Mouse (Mus musculus) kidney, embryonic 16.5 days (tissue): Measurements from ENCODE around the gene Fam102a. TPM values are rescaled to one million over a fixed set of nuclear protein-coding genes. Genes with fewer than 3 reads are reported as not detected.
A peak's percentile ranks its signal among the peaks of the same experiment; 100 is the strongest.

ENCODE experiments used
- ATAC-seq: fragments of 200-750 bp; cut with Nextera tagmentation; 2 replicates; pipeline ENCODE4 v1.8.0; 2017; ENCODE audit warnings: moderate TSS enrichment; ENCODE audit not compliant: low FRiP score, low TSS enrichment
- H3K27ac ChIP-seq: fragments of 300-500 bp; sonication (generic); 2 replicates; pipeline ENCODE4 v1.5.1; 2014; ENCODE audit warnings: low read length
- H3K27me3 ChIP-seq: fragments of 300-500 bp; sonication (generic); 2 replicates; pipeline ENCODE4 v1.6.1; 2014; ENCODE audit warnings: low read length, control low read depth, mixed read lengths; ENCODE audit not compliant: insufficient read depth
- H3K36me3 ChIP-seq: fragments of 300-500 bp; sonication (generic); 2 replicates; pipeline ENCODE4 v1.6.1; 2014; ENCODE audit warnings: low read length, control low read depth, mixed read lengths; ENCODE audit not compliant: insufficient read depth
- H3K4me1 ChIP-seq: fragments of 300-500 bp; sonication (generic); 2 replicates; pipeline ENCODE4 v1.6.1; 2014; ENCODE audit warnings: low read length, control low read depth, mixed read lengths; ENCODE audit not compliant: insufficient read depth
- H3K4me2 ChIP-seq: fragments of 300-500 bp; sonication (generic); replicated peaks from 2 replicates; pipeline ENCODE4 v1.6.1; 2014; ENCODE audit warnings: low read depth, low read length
- H3K4me3 ChIP-seq: fragments of 300-500 bp; sonication (generic); 2 replicates; pipeline ENCODE4 v1.5.1; 2014; ENCODE audit warnings: mild to moderate bottlenecking, low read length
- H3K9ac ChIP-seq: fragments of 300-500 bp; sonication (generic); replicated peaks from 2 replicates; pipeline ENCODE4 v1.6.1; 2014; ENCODE audit warnings: low read length
- H3K9me3 ChIP-seq: fragments of 300-500 bp; sonication (generic); 2 replicates; pipeline ENCODE4 v1.6.1; 2016; ENCODE audit warnings: low read length, control low read depth
- WGBS: fragments of 180-500 bp; shearing (Covaris S2); extraction: QIAGEN DNeasy Blood & Tissue Kit; methylation state at CpG from one replicate; pipeline ENCODE4 v1.1.7; 2014; 5-methylcytosine and 5-hydroxymethylcytosine counted together
- polyA plus RNA-seq: library from polyadenylated mRNA; unstranded; fragments of >200 nt; fragmentation: Nextera tagmentation; extraction: Ambion mirVana; gene quantifications from 2 replicates; pipeline ENCODE4 v1.2.1, GENCODE M21; 2015

Gene Fam102a
- polyA plus RNA-seq, 1 experiment from 2014 or later = 13.3 TPM

GRCm38 (mm10) chr2:32509287-32509686, 25.8 kb upstream of the Fam102a start:
- 17% methylated on average over 4 of the region's 4 CpGs for WGBS
- H3K4me3 ChIP-seq = no peak overlapping the region
- H3K36me3 ChIP-seq = no peaks in the 10 kb centered on the region
- ATAC-seq = peak; percentile 26; the same call in 1 of the 2 replicates
- H3K4me1 ChIP-seq = peaks cover 16% of the 10 kb centered on the region
- H3K27ac ChIP-seq = peak overlapping the region; percentile 79
- no peak overlapping the region; the same call in 1 of the 2 replicates for H3K9ac ChIP-seq
- no peaks in the 10 kb centered on the region for H3K27me3 ChIP-seq
- 0 out of 2 replicates have a peak overlapping the region, but pooled peaks have one; percentile 5 for H3K4me2 ChIP-seq
- H3K9me3 ChIP-seq = peaks cover 3% of the 10 kb centered on the region; the same call in 1 of the 2 replicates

DNA sequence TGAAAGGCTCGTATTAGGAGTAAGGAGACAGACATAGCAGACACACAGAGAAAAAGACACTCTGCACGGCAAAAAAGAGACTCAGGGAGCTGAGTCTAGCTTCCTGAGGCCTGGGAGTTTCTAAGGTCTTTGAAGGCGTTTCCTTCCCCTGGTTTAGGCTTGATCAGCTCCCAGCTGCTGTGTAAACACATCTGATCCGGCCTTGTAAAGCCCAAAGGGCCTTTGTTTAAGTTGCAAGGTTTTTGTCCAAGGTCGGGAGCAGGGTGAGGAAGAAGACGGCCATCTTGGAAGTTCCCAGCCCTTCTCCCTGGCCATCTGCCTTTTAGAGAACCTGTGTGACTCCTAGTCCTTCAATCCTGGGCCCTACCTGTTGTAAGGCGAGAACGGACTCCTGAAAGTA, 25.2 kb upstream of the Fam102a start:
- Histone ChIP-seq H3K27ac (peak overlapping the region; percentile 79), H3K27me3 (no peaks in the 10 kb centered on the region), H3K9me3 (peaks cover 3% of the 10 kb centered on the region; the same call in 1 of the 2 replicates), H3K4me3 (no peak overlapping the region), H3K4me2 (no peak overlapping the region), H3K4me1 (peaks cover 16% of the 10 kb centered on the region), H3K36me3 (no peaks in the 10 kb centered on the region), H3K9ac (peak overlapping the region; percentile 36)
- no peak for ATAC-seq
- 51% methylated on average over 8 of the region's 8 CpGs for WGBS

DNA sequence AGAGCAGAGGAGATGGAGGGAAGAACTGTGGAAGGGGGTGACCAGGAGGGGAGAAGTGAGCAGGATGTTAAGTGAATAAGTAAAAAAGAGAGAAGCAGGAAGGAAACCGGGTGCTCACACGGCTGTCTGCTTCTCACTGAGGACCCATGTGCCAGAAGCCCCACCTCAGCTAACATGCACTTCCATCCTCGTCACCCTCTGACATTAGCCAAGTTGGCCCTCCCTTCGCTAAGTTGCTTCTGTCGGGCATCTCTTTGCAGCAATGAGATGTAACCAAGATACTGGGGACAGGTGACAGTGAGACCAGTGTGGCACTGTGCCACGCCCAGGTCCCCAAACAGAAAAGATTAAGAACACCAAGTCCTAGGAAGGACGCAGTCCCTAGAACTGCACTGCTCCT, 22.5 kb upstream of the Fam102a start:
- WGBS = 79% methylated on average over 7 of the region's 7 CpGs
- Histone ChIP-seq H3K27me3 (no peaks in the 10 kb centered on the region), H3K9ac (no peak overlapping the region), H3K4me1 (peaks cover 10% of the 10 kb centered on the region), H3K9me3 (no peaks in the 10 kb centered on the region), H3K36me3 (no peaks in the 10 kb centered on the region), H3K4me2 (no peak overlapping the region), H3K4me3 (no peak overlapping the region), H3K27ac (no peak overlapping the region)
- no peak for ATAC-seq

GRCm38 (mm10) chr2:32514335-32514734, 20.8 kb upstream of the Fam102a start:
- Histone ChIP-seq H3K27me3 (no peaks in the 10 kb centered on the region), H3K4me3 (no peak overlapping the region), H3K9ac (no peak overlapping the region), H3K27ac (peak overlapping the region; percentile 65), H3K36me3 (no peaks in the 10 kb centered on the region), H3K9me3 (no peaks in the 10 kb centered on the region), H3K4me1 (peaks cover 2% of the 10 kb centered on the region; the same call in 1 of the 2 replicates), H3K4me2 (no peak overlapping the region)
- peak; percentile 75 for ATAC-seq
- WGBS = 11% methylated on average over 6 of the region's 6 CpGs

GRCm38 (mm10) chr2:32517233-32517867, 17.8 kb upstream of the Fam102a start:
- H3K4me3 ChIP-seq = no peak overlapping the region
- no peak for ATAC-seq
- 80% methylated on average over 4 of the region's 4 CpGs for WGBS
- H3K9ac ChIP-seq = no peak overlapping the region
- H3K27ac ChIP-seq = no peak overlapping the region
- H3K4me1 ChIP-seq = no peaks in the 10 kb centered on the region
- H3K4me2 ChIP-seq = no peak overlapping the region
- H3K36me3 ChIP-seq = no peaks in the 10 kb centered on the region
- H3K27me3 ChIP-seq = no peaks in the 10 kb centered on the region
- no peaks in the 10 kb centered on the region for H3K9me3 ChIP-seq

- no peaks in the 10 kb centered on the region for H3K4me1 ChIP-seq
- H3K27me3 ChIP-seq = no peaks in the 10 kb centered on the region
- no peak overlapping the region for H3K4me2 ChIP-seq
- H3K36me3 ChIP-seq = no peaks in the 10 kb centered on the region
- no peak overlapping the region for H3K4me3 ChIP-seq
- H3K27ac ChIP-seq = no peak overlapping the region
- no peak for ATAC-seq
- no peaks in the 10 kb centered on the region for H3K9me3 ChIP-seq
- no peak overlapping the region for H3K9ac ChIP-seq
- WGBS = 56% methylated on average over 7 of the region's 8 CpGs
Observed at GRCm38 (mm10) chr2:32520034-32520990, 14.8 kb upstream of the Fam102a start.

GRCm38 (mm10) chr2:32524536-32525031, 10.5 kb upstream of the Fam102a start:
- WGBS = 87% methylated on average over 13 of the region's 13 CpGs
- Histone ChIP-seq H3K4me2 (no peak overlapping the region), H3K9me3 (no peaks in the 10 kb centered on the region), H3K9ac (no peak overlapping the region), H3K27me3 (no peaks in the 10 kb centered on the region), H3K4me3 (no peak overlapping the region), H3K4me1 (no peaks in the 10 kb centered on the region), H3K36me3 (no peaks in the 10 kb centered on the region), H3K27ac (no peak overlapping the region)
- no peak for ATAC-seq

GRCm38 (mm10) chr2:32525816-32526215, 9.3 kb upstream of the Fam102a start:
- H3K4me1 ChIP-seq = no peaks in the 10 kb centered on the region
- no peak overlapping the region for H3K4me2 ChIP-seq
- no peaks in the 10 kb centered on the region for H3K36me3 ChIP-seq
- no peaks in the 10 kb centered on the region for H3K9me3 ChIP-seq
- WGBS = 87% methylated on average over 12 of the region's 12 CpGs
- no peak for ATAC-seq
- no peak overlapping the region for H3K4me3 ChIP-seq
- no peak overlapping the region for H3K27ac ChIP-seq
- no peaks in the 10 kb centered on the region for H3K27me3 ChIP-seq
- no peak overlapping the region for H3K9ac ChIP-seq

GRCm38 (mm10) chr2:32527468-32527966, 7.6 kb upstream of the Fam102a start:
- no peak overlapping the region for H3K4me2 ChIP-seq
- H3K9ac ChIP-seq = no peak overlapping the region
- no peaks in the 10 kb centered on the region for H3K4me1 ChIP-seq
- no peak overlapping the region for H3K27ac ChIP-seq
- no peaks in the 10 kb centered on the region for H3K36me3 ChIP-seq
- no peak overlapping the region for H3K4me3 ChIP-seq
- ATAC-seq = peak; percentile 69; the same call in 1 of the 2 replicates
- WGBS = 54% methylated on average over 14 of the region's 14 CpGs
- H3K27me3 ChIP-seq = no peaks in the 10 kb centered on the region
- no peaks in the 10 kb centered on the region for H3K9me3 ChIP-seq
